Mouse (Mus musculus) frontal cortex, adult 2 months (tissue): ENCODE measurements at regions not wholly inside any gene's neighbourhood (a gene's known extent, or its start where the extent isn't known, plus 50 kb on each side); places are given as distances from the start of the nearest gene placed in this dataset.

ENCODE experiments used
- DNase-seq, 2 experiments: peaks; one replicate each; pipeline ENCODE4 v3.0.0; 2022; ENCODE audit warnings: low spot score in 1 of 2; ENCODE audit errors: extremely low spot score in 1 of 2

DNA sequence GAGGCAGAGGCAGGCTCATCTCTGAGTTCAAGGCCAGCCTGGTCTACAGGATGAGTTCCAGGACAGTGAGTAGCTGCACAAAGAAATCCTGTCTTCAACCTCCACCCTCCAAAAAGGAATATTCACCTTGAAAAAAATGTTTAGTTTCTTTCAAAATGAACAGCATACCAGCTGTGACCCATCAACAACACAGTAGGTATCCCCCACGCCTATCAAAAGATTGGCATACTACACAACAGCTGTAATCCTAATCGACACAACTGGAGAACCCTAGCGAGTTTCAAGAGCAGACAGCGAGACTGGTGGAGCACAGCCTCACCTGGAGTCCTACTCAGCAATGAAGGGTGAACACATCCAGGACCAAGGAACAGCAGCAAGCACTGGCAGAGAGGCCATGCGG is 136.3 kb upstream of the Smim15 start:
- DNase-seq, result no peak

DNA sequence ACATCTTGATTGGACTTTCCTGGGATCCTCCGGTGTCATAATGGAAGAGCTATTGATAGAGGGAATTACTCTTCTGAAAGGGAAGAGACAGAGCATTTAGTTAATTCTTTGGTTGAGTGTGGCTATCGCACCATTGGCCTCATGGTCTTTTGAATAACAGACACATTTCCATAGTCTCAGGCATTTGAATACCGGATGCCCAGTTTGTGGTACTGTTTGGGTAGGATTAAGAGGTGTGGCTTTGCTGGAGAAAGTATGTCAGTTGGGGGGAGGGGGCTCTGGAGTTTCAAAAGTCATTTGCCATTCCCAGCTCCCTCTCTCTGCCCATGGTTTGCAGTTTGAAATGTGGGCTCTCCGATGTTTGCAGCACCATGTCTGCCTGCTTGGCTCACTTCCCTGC is 139.4 kb upstream of the Smim15 start:
- no peak for DNase-seq

DNA sequence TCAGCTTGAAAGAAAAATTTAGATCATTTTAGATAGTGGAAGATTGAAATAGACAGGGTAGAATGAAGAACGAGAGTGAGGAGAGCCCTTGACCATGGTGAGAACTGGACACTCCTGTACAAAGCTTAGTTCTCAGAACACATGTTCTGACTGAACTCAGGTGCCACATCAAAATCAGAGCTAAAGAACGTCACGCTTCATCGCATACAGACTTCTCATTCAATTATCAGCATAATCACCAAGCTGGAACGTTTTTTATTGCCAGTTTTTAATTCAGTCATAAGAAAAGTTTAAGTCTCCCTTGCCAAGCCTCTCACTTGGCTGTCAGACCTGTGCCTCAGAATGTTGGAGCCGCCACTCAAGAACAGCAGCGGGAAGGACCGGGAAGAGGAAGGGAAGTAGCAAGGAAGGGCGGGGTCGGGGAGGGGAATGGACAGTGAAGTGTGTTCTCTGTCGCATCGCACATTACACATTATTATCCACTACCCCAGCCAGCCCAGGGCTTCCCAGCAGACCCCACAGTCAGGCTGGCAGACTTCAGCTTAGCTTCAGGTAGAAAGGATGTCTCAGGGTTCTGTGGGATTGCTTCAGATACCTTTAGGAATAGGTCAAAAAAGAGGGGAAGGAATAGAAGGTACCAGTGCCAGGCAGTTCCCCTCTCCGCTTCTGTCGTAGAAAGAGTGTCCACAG is 140.1 kb upstream of the Smim15 start:
- no peak for DNase-seq

DNA sequence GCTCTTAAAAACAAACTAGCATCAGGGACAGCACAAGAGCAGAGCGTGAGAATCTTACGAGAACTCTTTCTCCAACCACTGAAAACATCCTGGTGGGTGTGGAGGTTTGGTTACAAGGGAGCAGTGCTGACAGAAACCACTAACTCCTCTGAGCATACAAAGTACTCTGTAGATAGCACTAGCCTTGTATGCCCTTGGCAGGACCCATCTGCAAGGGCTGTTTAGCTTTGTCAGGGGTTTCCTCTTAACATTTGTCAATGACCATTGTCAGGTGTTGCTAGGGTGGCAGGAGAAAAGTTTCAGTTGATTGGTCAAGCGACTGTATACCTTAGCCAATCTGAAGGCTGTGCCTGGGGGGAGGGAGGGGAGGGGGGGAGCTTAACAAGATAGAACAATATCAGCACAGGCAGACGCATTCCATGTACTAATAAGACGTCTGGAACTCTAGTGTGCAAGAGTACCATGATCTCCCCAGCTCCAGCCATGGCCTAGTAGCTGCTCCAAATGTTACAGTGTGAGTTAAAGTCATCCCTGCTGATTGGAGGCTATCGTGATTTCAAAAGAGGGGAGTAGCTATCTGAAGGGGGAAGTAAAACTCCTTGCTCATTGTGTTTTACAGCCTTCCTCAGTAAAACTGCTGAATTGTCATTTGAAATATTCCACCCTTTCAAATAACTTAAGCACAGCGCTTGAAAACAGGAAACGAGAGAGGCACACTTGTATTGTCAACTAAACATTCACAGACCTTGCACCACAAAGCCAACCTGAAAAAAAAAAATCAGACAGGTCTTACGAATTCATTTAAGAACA is 140.9 kb upstream of the Smim15 start:
- DNase-seq, result no peak

DNA sequence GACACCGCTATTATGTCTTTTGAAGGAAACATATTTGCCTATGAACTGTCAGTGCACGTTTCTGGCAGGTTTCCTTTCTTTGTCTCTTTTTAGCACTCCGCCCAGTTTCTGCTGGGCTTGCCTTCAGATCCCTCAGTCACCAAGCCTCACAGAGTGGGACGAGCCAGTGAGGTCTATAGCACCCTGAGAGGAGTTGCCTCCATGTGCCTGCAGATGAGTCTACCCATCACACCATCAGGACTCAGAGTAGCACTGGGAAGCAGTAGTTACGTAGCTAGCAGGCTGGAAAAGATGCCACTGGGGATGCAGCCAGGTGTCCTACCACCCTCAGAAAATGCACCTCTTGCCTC is 141.5 kb upstream of the Smim15 start:
- DNase-seq, result no peak

DNA sequence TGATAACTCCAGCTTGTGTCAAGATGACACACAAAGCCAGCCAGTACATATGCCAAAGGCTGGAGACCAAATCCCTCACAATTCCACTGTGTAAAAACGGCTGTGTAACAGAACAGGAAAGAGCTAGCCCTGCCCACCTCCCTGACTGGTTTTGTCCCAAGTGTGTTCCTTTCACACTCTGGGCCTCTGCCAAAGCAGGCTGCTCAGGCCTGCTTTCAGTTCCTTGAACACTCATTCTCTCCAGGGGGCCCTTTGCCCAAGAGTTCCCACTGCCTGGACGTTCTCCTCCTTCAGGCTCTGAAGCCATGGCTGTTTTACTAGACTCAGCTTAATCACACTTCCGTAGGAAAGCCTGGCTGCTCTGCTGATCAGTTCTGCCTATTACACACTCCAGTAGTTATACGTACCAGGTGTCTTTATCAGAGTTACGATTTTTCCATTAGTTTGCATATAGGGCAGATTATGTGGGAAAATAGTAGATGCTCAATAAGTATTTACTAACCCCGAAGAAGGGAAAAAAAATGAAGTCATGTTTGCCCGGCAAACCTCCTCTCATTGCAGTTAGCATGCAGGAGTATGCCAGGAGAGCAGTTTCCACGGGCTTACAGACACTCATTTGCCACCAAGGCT is 144.5 kb upstream of the Smim15 start:
- DNase-seq, result no peak

DNA sequence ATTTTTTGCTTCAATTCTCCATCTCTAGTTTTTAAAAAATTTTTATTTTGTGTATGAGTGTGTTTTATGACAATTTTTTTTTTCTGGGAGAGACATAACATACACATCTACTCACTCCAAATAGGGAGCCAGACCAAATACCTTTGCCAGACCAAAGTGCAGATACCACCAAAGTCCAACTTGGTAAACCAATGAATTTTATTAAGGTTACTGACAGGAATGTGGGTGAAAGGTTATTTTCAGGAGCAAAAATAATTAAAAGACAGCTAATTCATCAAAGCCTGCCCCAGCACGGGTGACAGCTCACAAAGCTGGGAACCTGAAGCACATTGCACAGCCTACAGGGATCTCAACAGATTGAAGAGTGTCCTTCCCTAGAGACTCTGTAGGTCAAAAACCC is 146.6 kb upstream of the Smim15 start:
- DNase-seq, result no peak

DNA sequence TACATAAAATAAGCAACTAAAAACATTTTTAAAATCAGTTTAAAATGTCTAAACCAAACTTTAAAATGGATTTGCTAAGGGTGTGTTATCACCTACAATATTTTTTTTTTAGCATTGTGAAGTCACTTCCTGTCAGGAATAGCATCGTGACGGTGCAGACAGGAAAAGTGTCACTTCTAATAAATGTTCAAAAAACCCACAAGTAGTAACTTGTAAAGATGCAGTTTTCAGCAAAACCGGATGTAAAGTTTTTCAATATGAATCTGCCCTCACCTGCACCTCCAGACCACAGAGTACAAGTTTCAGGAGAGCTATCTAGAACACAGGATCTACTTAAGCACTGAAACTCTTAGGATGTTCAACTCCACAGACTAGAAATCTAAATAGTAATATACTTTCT is 147.1 kb upstream of the Smim15 start:
- no peak for DNase-seq

DNA sequence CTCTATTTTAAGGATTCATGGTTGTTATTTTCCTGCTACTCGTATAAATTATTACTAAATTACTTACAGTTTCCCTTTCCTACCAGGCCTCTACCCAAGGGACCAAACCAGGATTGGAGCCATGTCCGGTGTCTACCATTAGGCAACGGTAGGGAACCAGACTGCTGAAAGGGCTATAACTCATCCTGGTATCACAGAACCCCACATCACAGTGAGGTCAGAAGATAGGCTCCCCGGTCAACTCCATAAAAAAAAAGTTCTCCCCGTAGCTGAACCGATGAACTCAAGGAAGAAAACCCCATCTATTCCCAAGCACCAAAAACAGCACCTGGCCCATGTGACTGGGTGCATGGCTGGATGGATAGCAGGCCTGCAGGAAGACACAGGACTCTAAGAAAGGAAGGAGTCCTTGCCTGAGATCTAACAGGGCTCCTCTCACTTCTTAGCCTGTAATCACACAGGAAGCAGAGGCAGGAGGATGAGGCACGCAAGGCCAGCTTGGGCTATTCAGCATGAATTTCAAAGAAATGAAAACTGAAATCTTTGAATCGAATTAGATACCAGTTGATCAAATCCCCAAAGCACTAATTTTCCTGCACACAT is 150.6 kb upstream of the Smim15 start:
- no peak for DNase-seq

DNA sequence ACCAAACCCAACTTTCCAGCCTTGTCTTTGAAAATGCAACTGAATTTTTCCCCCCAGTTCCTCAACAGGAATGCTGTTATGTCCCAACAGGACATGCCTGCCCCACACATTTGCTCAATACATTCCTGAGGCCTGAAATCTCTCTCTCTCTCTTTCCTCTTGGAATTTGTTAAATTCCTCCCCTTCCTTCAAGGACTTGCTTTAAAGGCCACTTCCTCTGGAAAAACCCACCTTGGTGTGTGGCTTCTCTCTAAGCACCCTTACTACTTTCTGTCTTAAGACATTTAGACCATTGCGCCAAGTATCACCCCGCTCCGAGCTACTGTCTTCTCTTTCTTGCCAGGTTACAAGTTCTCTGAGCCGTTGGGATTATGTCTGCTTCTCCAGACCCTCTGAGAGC is 151.2 kb upstream of the Smim15 start:
- no peak for DNase-seq

DNA sequence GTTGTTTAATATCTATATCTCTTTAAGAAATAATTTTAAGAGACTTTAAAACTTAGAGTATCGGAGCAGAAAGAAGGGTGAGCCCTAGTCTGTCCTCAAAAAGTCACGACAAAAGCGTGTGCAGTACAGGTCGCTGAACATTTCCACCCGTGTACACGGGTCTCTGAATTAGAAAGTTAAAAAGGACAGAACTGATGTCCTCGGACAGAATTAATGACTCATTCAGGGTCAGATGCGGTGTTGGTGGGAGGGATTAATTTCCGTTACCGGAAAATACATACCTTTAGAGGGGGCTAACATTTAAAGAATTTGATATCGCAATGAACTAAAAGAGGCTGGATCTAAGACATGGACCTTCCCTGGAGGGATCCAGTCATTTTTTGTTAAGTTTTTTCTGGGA is 152.3 kb upstream of the Smim15 start:
- DNase-seq, result no peak

DNA sequence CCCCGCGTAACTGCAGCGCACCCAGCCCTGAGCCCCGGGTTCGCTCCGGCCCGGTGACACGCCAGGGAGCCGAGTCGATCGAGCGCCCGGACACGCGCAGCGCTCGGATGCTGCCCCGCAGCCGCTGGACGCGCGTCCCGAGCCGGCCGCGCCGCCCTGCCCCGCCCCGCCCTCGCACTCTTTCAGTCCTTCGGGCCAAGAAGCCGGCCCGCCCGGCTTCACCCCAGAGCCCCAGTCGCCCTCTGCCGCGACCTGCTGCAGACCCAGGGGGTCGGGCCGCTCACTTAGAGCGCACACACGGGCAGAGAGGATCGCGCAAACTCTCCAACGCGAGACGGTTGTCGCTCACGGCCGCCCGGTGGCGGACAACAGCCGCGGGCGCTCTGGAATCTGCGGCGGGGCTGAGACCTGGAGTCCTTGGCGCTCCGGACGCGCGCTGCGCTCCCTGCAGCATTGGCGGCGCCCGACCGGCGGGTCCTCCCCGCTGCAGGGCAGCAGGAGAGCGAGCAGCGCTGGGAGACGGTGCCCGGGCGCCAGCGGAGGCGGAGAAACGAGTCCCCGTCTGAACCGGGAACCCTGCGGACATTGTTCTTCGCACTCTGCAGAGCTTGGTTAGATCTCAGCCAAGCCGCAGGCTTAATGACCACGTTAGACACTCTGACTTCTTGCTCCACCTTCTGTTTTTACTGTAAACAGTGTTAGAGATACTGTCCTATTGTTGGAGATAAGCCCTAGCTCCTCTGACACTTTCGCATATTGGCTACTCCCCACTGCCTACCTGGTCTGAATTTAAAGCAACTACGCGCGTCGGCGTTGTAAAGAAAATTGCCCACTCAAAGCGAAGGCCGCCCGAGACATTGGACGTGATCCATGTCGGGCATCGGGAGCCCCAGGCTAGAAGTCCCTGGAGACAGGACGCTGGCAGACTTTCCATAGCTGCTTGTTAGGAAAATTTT is 153.1 kb upstream of the Smim15 start:
- DNase-seq, result peak in 1 of 2 experiments; percentile 51

DNA sequence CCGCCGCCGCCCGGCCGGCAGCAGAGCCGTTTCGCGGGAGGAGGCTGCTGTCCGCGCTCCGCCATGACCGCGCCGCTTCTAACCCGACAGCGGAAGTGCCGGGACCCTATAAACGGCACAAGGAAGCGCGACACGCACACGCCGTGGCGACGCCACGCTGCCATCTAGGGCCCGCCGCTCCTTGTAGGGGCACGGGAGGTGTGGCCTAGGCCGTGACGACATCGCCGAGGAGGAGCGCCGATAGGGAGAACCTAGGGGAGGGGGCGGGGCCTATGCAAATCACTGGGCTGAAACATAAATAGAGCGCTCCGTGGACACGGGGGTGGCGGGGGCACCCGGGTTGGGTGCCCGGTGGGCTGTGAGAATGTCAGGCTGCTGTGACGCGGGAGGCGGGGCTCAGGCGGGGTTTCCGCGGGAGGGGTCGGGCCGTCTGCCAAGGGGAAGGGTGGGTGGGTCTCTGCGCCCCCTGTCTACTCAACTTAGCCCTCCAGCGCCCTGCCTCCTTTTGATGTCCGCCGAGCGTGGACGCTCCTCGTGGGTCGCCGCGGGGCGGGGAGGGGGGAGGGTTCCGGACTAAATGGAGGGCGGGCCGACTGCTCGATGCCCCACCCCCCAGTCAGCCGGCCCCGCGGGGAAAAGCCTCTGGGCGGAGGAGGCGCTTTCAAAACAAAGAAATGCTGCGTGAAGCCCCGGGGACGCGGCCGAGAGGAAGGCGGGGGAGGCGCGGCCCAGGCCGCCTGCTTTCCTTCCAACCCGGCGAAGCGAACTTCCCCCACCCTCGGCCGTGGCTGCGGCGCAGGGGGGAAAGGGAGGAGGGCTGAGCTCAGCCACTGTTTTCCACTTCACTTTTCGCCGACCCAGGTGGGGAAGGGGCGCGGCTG is 154.0 kb upstream of the Smim15 start:
- DNase-seq, result peak; percentile 98

DNA sequence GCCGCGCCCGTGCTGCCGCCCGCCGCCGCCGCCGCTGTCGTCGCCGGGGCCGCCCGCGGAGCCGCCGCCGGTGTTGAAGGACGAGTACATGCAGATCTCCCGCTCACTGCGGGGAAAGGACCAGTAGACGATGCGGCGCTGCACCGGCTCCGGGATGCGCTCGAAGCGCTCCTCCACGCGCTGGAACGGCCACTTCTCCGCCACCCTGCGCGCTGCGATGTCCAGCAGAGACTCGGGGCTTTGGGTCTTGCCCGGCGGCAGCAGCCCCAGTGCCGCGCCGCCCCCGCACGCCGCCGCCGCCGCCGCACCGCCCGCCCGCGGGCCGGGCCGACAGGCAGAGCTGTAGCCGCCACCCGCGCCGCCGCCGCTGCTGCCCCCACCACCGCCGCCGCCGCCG is 154.7 kb upstream of the Smim15 start:
- peak in 1 of 2 experiments; percentile 17 for DNase-seq

DNA sequence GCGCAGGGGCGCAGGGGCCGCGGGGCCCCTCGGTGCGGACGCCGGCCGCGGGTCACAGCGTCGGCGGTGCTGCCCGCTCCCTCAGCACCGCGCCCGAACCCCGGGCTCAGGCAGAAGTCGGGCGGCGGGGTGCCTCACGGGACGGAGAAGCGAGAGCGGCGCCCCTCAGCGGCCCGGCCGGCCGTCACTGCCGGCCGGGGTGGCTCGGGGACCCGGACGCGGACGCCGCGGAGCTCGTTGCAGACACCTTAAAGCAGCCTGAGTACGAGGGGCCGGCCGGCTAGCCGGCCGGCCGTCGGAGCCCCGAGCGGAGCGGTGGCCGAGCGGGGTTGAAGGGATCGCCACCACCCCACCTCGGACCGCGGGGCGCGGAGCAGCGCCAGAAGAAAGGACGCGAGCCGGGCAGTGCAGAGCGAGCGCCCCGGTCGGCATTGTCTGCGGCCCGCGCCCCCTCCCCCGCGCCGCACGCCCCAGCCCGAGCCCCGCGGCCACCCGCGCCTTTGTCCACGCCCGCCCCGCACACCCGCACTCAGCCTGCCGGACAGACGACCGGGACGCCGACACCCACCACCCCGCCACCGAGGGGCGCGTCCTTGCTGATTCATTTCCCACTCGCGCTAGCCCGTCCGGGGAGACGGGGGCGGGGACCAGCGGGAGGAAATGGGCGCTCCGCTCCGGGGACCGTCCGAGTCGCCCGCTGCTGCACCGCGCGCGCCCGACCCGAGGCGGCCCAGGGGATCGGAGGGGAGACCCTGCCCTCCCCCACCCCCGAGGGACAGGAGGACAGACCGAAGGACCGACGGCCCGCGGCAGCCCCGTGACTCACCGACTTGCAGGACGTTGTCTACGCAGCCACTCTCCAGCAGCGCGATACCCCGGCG is 155.4 kb upstream of the Smim15 start:
- peak; percentile 36 to 47 for DNase-seq

DNA sequence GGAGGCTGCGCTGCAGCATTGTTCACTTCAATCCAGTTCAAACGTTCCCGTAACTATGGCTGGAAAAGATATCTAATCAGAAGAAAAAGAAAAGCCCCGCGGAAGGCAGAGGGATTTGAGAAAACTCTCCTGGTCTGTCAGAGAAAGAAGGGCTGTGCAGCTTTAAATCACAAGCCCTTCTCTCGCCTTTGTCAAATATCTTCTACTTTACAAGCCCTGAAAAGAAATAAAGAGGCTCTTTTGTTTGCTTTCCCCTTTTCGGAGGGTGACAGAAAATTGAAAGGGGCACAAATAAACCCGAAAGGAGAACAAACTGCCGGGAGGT is 156.1 kb upstream of the Smim15 start:
- peak in 1 of 2 experiments; percentile 32 for DNase-seq

DNA sequence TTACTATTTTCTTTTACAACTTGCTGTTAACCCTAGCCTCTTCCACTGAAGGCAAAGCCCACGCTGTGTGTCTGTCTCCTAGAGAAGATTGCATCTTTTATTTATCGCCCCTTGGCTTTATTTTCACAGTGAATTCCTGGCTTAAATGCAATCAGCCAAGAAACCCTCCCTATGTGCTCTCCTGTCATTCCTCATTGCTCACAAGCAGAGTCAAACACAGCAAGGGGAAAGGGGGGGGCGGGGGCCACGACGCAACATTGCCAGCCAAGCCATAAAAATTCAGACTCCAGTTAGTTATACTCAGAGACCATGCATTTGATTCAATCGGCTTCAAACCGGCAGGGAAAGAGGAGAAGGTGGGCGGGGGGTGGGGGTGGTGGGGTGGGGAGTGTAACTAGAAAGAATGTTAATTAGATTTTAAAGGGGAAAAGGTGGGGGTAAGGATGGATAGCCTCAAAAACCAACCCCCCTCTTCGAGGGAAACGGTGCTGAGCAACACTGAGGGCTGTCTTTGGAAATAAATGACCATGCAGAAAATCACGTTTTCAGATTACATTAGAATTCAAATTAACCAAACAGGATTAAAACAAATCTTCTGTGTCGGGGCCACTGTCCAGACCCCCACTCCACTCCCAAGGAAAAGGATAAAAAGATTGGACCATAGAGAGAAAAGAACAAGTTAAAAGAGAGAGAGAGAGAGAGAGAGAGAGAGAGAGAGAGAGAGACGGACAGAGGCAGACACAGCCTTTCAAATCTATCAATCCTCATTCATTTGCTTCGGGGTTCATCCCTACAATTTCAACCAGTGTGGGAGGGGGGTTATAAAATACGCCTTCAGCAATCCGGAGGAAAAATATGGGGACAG is 156.6 kb upstream of the Smim15 start:
- DNase-seq, result no peak

DNA sequence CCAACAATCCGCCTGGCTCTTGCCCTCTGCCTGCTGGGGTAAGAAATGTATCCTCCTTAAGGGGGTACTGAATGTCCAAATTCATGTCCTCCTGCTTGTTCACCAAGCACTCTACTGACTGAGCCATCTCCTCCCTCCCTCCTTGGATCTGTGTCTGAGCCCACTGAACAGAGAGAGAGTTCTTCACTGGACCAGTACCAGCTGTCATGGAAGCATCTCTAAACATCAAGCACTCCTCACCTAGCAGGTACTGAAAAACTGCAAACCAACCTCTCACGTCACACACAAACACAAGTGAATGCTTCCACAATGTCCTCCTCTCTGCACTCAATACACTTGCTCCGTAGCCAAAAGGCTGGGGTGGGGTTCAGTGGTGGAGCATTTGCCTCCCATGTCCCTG is 159.4 kb upstream of the Smim15 start:
- no peak for DNase-seq
